Mouse (Mus musculus): ENCODE results near the gene Srsf2. TPM values are rescaled to one million over a fixed set of nuclear protein-coding genes. Genes with fewer than 3 reads are reported as not detected.

The Srsf2 gene
- polyA plus RNA-seq, 1 experiment from 2014 or later = 621 TPM

DNA sequence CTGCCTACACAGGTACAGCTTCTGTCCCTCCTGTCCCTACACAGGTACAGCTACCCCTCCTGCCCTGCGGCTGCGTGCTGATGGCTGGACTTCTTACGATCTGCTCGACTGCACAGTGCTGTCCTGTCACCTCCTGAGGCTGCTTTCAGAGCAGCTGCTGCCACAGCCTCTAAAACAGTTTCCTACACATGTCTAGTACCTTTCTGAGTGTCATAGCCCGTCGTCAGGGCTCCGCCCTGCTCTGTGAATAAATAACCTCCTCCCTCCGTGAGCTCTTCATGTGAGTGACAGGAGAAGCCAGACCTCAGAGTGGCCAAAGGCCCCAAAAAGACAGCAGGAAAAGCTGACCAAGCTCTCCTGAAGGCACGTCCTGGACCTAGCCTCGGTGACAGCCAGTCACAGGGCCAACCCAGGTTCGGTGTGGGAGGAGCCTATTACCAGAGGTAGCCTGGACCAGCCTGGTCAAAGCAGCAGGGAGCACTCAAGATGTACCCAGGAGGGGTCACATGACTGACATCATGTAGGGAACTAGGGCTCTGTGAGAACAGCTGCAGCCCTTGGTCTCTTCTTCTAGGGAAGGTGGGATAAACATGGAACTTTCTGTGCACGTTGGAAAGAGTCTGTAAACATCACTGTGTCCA is 13.2 kb upstream of the Srsf2 start:
- H3K36me3 ChIP-seq (ENCODE audit: control insufficient read depth, insufficient read depth, low read length) = peaks cover 23% of the 10 kb centered on the region
- peaks cover 15% of the 10 kb centered on the region for H3K4me1 ChIP-seq (ENCODE audit: control insufficient read depth, insufficient read depth, low read length)
- H3K27me3 ChIP-seq (ENCODE audit: control insufficient read depth, insufficient read depth, low read length) = no peaks in the 10 kb centered on the region
- no peak overlapping the region for H3K27ac ChIP-seq (ENCODE audit: low read depth, low read length)
- H3K9ac ChIP-seq (ENCODE audit: low read depth, low read length) = no peak overlapping the region
- no peak overlapping the region for H3K4me2 ChIP-seq
- no peaks in the 10 kb centered on the region for H3K9me3 ChIP-seq (replicated peaks; ENCODE audit: control insufficient read depth, low read length)
- ATAC-seq (replicated peaks; ENCODE audit: insufficient number of reproducible peaks, low FRiP score, low TSS enrichment) = no peak
- no peak overlapping the region for H3K4me3 ChIP-seq (ENCODE audit: low read depth, low read length)
- WGBS (ENCODE audit: insufficient replicate concordance) = 75% methylated on average over 12 of the region's 12 CpGs

DNA sequence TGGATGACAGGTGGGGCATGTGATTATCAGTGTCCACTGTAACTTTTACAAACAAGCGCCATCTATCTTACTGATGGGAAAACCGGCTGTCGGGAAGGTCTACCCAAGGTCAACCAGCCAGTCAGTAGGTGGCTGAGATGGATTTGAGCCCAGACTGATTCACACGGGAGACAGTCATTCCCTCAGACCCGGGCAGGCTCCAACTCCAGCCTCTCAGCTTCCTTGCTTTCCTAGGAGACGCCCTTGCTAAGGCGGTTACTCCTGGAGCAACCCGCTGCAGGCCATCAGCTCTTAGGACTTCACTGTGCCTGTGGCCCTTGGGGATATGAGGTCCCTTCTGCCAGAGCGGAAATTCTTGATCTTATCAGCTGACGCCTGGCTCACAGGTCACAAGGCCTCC is 11.6 kb upstream of the Srsf2 start:
- H3K27ac ChIP-seq (ENCODE audit: low read depth, low read length) = peak overlapping the region; percentile 79
- H3K4me3 ChIP-seq (ENCODE audit: low read depth, low read length) = no peak overlapping the region
- H3K9me3 ChIP-seq (replicated peaks; ENCODE audit: control insufficient read depth, low read length) = no peaks in the 10 kb centered on the region
- H3K27me3 ChIP-seq (ENCODE audit: control insufficient read depth, insufficient read depth, low read length) = no peaks in the 10 kb centered on the region
- peaks cover 15% of the 10 kb centered on the region for H3K4me1 ChIP-seq (ENCODE audit: control insufficient read depth, insufficient read depth, low read length)
- ATAC-seq (replicated peaks; ENCODE audit: insufficient number of reproducible peaks, low FRiP score, low TSS enrichment) = peak; percentile 39; the same call in 1 of the 2 replicates
- peaks cover 23% of the 10 kb centered on the region for H3K36me3 ChIP-seq (ENCODE audit: control insufficient read depth, insufficient read depth, low read length)
- 0 out of 2 replicates have a peak overlapping the region, but pooled peaks have one; percentile 5 for H3K9ac ChIP-seq (ENCODE audit: low read depth, low read length)
- WGBS (ENCODE audit: insufficient replicate concordance) = 32% methylated on average over 10 of the region's 10 CpGs
- peak overlapping the region; percentile 14; the same call in 1 of the 2 replicates for H3K4me2 ChIP-seq

DNA sequence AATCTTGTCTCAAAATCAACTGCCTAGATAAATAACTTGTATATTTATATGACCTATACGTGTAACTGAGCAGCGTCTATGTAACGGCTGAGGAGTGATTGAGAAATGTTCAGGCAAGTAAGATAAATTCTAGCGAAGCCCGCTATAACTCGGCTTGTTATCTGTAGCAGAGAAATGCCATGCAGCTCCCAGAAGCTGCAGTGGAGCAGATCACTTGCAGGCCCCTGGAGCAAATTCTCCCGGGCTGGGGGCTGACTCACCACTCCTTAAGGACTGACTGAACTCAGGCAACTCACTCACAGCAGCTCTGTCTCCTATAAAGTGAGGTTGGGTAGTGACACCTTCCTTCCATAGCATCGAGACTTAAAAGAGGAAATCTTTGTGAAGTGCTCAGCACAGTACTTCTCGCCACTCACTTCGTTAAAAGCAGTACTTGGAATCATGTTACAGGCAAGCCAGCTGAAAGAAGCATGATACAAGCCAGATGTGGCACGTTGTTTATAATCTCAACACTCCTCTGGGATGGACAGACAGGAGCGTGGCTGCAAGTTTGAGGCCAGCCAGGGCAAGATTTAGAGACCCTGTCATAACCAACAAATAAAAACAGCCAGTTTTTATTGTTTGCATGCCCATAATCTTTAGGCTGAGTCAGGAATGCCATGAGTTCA is 4.4 kb upstream of the Srsf2 start:
- no peaks in the 10 kb centered on the region for H3K9me3 ChIP-seq (replicated peaks; ENCODE audit: control insufficient read depth, low read length)
- peaks cover 16% of the 10 kb centered on the region for H3K4me1 ChIP-seq (ENCODE audit: control insufficient read depth, insufficient read depth, low read length)
- H3K27me3 ChIP-seq (ENCODE audit: control insufficient read depth, insufficient read depth, low read length) = no peaks in the 10 kb centered on the region
- H3K27ac ChIP-seq (ENCODE audit: low read depth, low read length) = no peak overlapping the region; the same call in 1 of the 2 replicates
- WGBS (ENCODE audit: insufficient replicate concordance) = 22% methylated on average over 12 of the region's 12 CpGs
- H3K4me3 ChIP-seq (ENCODE audit: low read depth, low read length) = no peak overlapping the region
- no peak overlapping the region for H3K4me2 ChIP-seq
- peaks cover 6% of the 10 kb centered on the region for H3K36me3 ChIP-seq (ENCODE audit: control insufficient read depth, insufficient read depth, low read length)
- ATAC-seq (replicated peaks; ENCODE audit: insufficient number of reproducible peaks, low FRiP score, low TSS enrichment) = no peak
- H3K9ac ChIP-seq (ENCODE audit: low read depth, low read length) = no peak overlapping the region

DNA sequence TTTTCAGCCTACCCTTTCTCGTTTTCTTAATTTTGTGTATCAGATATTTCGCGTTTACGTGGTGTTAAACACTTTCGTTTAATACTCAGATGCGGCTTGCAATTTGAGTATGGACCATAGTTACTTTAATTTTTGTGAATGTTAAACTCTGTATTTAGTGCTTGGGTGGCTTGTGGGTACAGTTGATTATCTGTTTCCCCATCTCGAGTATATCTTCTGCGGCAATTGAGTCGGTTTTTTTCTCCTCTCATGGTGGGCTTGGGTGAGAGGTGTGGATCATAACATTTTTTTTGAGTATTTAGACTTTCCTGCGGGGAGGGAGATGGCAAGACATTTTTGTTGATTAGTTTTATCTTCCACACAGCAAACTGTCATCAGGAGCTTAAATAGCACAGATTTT is 1.4 kb upstream of the Srsf2 start:
- Histone ChIP-seq H3K4me3 (ENCODE audit: low read depth, low read length) (peak overlapping the region; percentile 90), H3K4me2 (peak overlapping the region; percentile 78), H3K4me1 (ENCODE audit: control insufficient read depth, insufficient read depth, low read length) (peaks cover 22% of the 10 kb centered on the region), H3K9ac (ENCODE audit: low read depth, low read length) (peak overlapping the region; percentile 98), H3K9me3 (replicated peaks; ENCODE audit: control insufficient read depth, low read length) (no peaks in the 10 kb centered on the region), H3K27ac (ENCODE audit: low read depth, low read length) (peak overlapping the region; percentile 100), H3K36me3 (ENCODE audit: control insufficient read depth, insufficient read depth, low read length) (peaks cover 7% of the 10 kb centered on the region), H3K27me3 (ENCODE audit: control insufficient read depth, insufficient read depth, low read length) (no peaks in the 10 kb centered on the region)
- 28% methylated on average over 10 of the region's 10 CpGs for WGBS (ENCODE audit: insufficient replicate concordance)
- no peak for ATAC-seq (replicated peaks; ENCODE audit: insufficient number of reproducible peaks, low FRiP score, low TSS enrichment)

DNA sequence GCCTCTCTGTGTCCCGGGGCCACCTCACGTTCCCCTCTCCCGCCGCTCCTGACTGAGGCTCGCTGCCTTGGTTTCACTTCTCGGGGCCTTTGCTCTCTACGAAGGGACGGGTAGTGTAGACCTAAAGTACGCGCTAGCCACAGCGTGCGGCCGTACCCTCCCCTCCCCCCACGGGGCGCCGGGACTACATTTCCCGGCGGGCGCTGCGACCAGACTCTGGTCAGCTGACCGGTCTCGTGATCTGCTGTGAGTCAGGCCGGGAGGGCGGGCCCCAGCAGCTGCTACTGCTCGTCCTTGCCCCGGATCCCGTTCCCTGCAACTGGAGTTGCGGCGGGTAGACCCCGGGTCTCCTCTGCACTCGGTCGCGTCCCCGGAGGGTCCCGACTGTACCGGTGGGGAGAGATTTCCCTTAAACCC is 626 bp upstream of the Srsf2 start:
- Histone ChIP-seq H3K9ac (ENCODE audit: low read depth, low read length) (peak overlapping the region; percentile 98), H3K4me2 (peak overlapping the region; percentile 78), H3K27me3 (ENCODE audit: control insufficient read depth, insufficient read depth, low read length) (no peaks in the 10 kb centered on the region), H3K4me3 (ENCODE audit: low read depth, low read length) (peak overlapping the region; percentile 90), H3K4me1 (ENCODE audit: control insufficient read depth, insufficient read depth, low read length) (peaks cover 22% of the 10 kb centered on the region), H3K27ac (ENCODE audit: low read depth, low read length) (peak overlapping the region; percentile 100), H3K9me3 (replicated peaks; ENCODE audit: control insufficient read depth, low read length) (no peaks in the 10 kb centered on the region), H3K36me3 (ENCODE audit: control insufficient read depth, insufficient read depth, low read length) (peaks cover 5% of the 10 kb centered on the region)
- peak; percentile 90 for ATAC-seq (replicated peaks; ENCODE audit: insufficient number of reproducible peaks, low FRiP score, low TSS enrichment)
- under 1% methylated on average over 36 of the region's 36 CpGs for WGBS (ENCODE audit: insufficient replicate concordance)

DNA sequence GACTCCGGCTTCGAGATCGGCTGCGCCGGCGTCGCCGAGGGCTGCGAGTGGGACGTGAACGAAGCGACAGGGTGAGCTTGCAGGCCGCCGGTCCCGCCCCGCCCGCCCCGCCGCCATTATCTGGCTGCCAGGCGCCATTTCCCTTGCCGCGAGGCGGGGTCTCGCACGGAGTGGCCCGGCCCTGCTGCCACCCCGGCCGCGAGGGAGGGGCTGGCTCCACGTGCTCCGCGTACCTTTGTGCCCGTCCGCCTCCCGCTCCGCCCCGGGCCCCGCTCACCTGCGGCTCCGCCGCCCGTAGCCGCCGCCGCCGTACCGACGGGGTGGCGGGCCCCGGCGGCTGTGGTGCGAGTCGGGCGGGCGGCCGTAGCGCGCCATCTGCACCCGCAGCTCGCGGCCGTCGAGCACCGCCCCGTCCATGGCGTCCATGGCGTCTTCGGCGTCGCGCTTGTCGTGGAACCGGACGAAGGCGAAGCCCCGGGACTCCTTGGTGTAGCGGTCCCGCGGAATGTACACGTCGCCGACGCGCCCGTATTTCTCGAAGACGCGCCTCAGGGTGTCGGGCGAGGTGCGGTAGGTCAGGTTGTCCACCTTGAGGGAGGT is 503 bp downstream of the Srsf2 start, which contains the start of gene Mfsd11:
Gene Mfsd11 (plus strand): TSS at position 150 of the 600 bp plus-strand sequence.
- H3K27me3 ChIP-seq (ENCODE audit: control insufficient read depth, insufficient read depth, low read length) = no peaks in the 10 kb centered on the region
- ATAC-seq (replicated peaks; ENCODE audit: insufficient number of reproducible peaks, low FRiP score, low TSS enrichment) = peak; percentile 70
- H3K9me3 ChIP-seq (replicated peaks; ENCODE audit: control insufficient read depth, low read length) = no peaks in the 10 kb centered on the region
- peak within 1 kb of the TSS; percentile 78 for H3K4me2 ChIP-seq
- peaks cover 5% of the 10 kb centered on the region for H3K36me3 ChIP-seq (ENCODE audit: control insufficient read depth, insufficient read depth, low read length)
- peak within 1 kb of the TSS; percentile 98 for H3K9ac ChIP-seq (ENCODE audit: low read depth, low read length)
- H3K4me3 ChIP-seq (ENCODE audit: low read depth, low read length) = peak within 1 kb of the TSS; percentile 90
- H3K4me1 ChIP-seq (ENCODE audit: control insufficient read depth, insufficient read depth, low read length) = peaks cover 19% of the 10 kb centered on the region
- peak within 1 kb of the TSS; percentile 100 for H3K27ac ChIP-seq (ENCODE audit: low read depth, low read length)
- WGBS (ENCODE audit: insufficient replicate concordance) = under 1% methylated on average over 67 of the region's 91 CpGs

DNA sequence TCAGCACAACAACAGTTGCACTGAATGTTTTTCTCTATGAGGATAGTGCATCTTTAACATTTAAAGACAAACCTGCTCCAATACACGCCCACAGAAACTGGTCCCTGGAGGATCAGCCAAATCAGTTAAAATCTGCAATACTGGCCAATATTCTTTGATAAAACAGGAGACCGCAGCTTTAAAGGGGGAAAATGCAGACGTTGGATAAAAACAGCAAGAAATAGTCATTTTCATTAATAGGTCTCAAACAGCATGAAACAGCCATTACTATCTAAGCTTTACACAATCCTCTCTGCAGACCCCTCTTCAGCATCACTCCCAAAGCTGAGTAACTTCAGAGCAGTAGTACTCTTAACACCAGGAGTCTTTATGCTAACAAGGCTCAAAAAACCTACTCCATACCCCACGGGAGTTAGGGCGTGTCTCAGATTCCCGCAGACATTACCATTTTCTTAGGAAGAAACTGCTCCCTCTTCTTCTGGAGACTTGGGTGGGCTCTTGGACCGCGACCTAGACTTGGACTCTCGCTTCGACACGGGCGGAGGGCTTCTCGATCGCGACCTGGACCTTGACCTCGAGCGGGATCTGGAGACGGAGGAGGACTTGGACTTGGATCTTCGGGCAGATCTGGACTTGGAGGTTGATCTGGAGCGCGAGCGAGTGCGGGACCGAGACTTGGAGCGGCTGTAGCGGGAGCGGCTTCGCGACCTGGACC is 1.2 kb downstream of the Srsf2 start:
- peak overlapping the region; percentile 90 for H3K4me3 ChIP-seq (ENCODE audit: low read depth, low read length)
- peak overlapping the region; percentile 100 for H3K27ac ChIP-seq (ENCODE audit: low read depth, low read length)
- peak overlapping the region; percentile 98 for H3K9ac ChIP-seq (ENCODE audit: low read depth, low read length)
- peaks cover 5% of the 10 kb centered on the region for H3K36me3 ChIP-seq (ENCODE audit: control insufficient read depth, insufficient read depth, low read length)
- WGBS (ENCODE audit: insufficient replicate concordance) = under 1% methylated on average over 29 of the region's 29 CpGs
- no peak for ATAC-seq (replicated peaks; ENCODE audit: insufficient number of reproducible peaks, low FRiP score, low TSS enrichment)
- H3K27me3 ChIP-seq (ENCODE audit: control insufficient read depth, insufficient read depth, low read length) = no peaks in the 10 kb centered on the region
- H3K9me3 ChIP-seq (replicated peaks; ENCODE audit: control insufficient read depth, low read length) = no peaks in the 10 kb centered on the region
- peaks cover 16% of the 10 kb centered on the region for H3K4me1 ChIP-seq (ENCODE audit: control insufficient read depth, insufficient read depth, low read length)
- H3K4me2 ChIP-seq = peak overlapping the region; percentile 78

- H3K4me2 ChIP-seq = peak overlapping the region; percentile 78
- H3K4me1 ChIP-seq (ENCODE audit: control insufficient read depth, insufficient read depth, low read length) = peaks cover 15% of the 10 kb centered on the region
- H3K27ac ChIP-seq (ENCODE audit: low read depth, low read length) = no peak overlapping the region
- peak overlapping the region; percentile 98 for H3K9ac ChIP-seq (ENCODE audit: low read depth, low read length)
- no peaks in the 10 kb centered on the region for H3K9me3 ChIP-seq (replicated peaks; ENCODE audit: control insufficient read depth, low read length)
- H3K4me3 ChIP-seq (ENCODE audit: low read depth, low read length) = peak overlapping the region; percentile 90
- no peaks in the 10 kb centered on the region for H3K27me3 ChIP-seq (ENCODE audit: control insufficient read depth, insufficient read depth, low read length)
- ATAC-seq (replicated peaks; ENCODE audit: insufficient number of reproducible peaks, low FRiP score, low TSS enrichment) = no peak
- H3K36me3 ChIP-seq (ENCODE audit: control insufficient read depth, insufficient read depth, low read length) = peaks cover 5% of the 10 kb centered on the region
- WGBS (ENCODE audit: insufficient replicate concordance) = 43% methylated on average over 6 of the region's 6 CpGs
Observed at GRCm38 (mm10) chr11:116850833-116851477, 1.9 kb downstream of the Srsf2 start.

Data from heart, embryonic 11.5 days (tissue).